Mouse (Mus musculus): ENCODE measurements around the gene Abat.

GRCm38 (mm10) chr16:8582579-8583295 is 69.5 kb downstream of the Abat start:
- TF ChIP-seq POLR2A (IDR thresholded peaks at IDR 0.05; ENCODE audit: insufficient read depth, low read depth, low read length) (no peak), CTCF (IDR thresholded peaks at IDR 0.05) (peak; percentile 54)

Data from heart, adult 2 months (tissue).